Mouse (Mus musculus): ENCODE measurements at regions not wholly inside any gene's neighbourhood (a gene's known extent, or its start where the extent isn't known, plus 50 kb on each side); places are given as distances from the start of the nearest gene placed in this dataset.

GRCm38 (mm10) chr16:87028516-87029145 is 325.4 kb upstream of the N6amt1 start:
- Histone ChIP-seq H3K9ac (replicated peaks; ENCODE audit: low read length) (no peak overlapping the region), H3K36me3 (replicated peaks; ENCODE audit: control insufficient read depth, insufficient read depth, low read depth, low read length) (no peaks in the 10 kb centered on the region), H3K4me2 (ENCODE audit: low read depth, low read length) (no peak overlapping the region), H3K4me3 (ENCODE audit: low read depth, low read length) (no peak overlapping the region), H3K9me3 (replicated peaks; ENCODE audit: control insufficient read depth, low read length) (no peaks in the 10 kb centered on the region), H3K27ac (replicated peaks; ENCODE audit: low read depth, low read length) (no peak overlapping the region), H3K27me3 (ENCODE audit: control insufficient read depth, insufficient read depth, low read length) (no peaks in the 10 kb centered on the region), H3K4me1 (ENCODE audit: control insufficient read depth, insufficient read depth, low read length) (no peaks in the 10 kb centered on the region)
- no peak for ATAC-seq (replicated peaks; ENCODE audit: insufficient number of reproducible peaks, low FRiP score, low TSS enrichment, low read depth)
- 83% methylated on average over 5 of the region's 5 CpGs for WGBS
- peak; percentile 19 for DNase-seq (ENCODE audit: low spot score)

- H3K27ac ChIP-seq (replicated peaks; ENCODE audit: low read depth, low read length) = no peak overlapping the region
- H3K4me1 ChIP-seq (ENCODE audit: control insufficient read depth, insufficient read depth, low read length) = no peaks in the 10 kb centered on the region
- no peaks in the 10 kb centered on the region for H3K9me3 ChIP-seq (replicated peaks; ENCODE audit: control insufficient read depth, low read length)
- no peaks in the 10 kb centered on the region for H3K36me3 ChIP-seq (replicated peaks; ENCODE audit: control insufficient read depth, insufficient read depth, low read depth, low read length)
- ATAC-seq (replicated peaks; ENCODE audit: insufficient number of reproducible peaks, low FRiP score, low TSS enrichment, low read depth) (no peak), DNase-seq (ENCODE audit: low spot score) (no peak)
- no peak overlapping the region for H3K4me3 ChIP-seq (ENCODE audit: low read depth, low read length)
- 77% methylated on average over 1 of the region's 1 CpGs for WGBS
- no peak overlapping the region for H3K9ac ChIP-seq (replicated peaks; ENCODE audit: low read length)
- H3K4me2 ChIP-seq (ENCODE audit: low read depth, low read length) = no peak overlapping the region
- H3K27me3 ChIP-seq (ENCODE audit: control insufficient read depth, insufficient read depth, low read length) = no peaks in the 10 kb centered on the region
These were observed 326.4 kb upstream of the N6amt1 start for GRCm38 (mm10) chr16:87027621-87028020.

GRCm38 (mm10) chr16:87022041-87022440 is 331.9 kb upstream of the N6amt1 start:
- no peak overlapping the region for H3K4me3 ChIP-seq (ENCODE audit: low read depth, low read length)
- ATAC-seq (replicated peaks; ENCODE audit: insufficient number of reproducible peaks, low FRiP score, low TSS enrichment, low read depth) (no peak), DNase-seq (ENCODE audit: low spot score) (no peak)
- no peaks in the 10 kb centered on the region for H3K27me3 ChIP-seq (ENCODE audit: control insufficient read depth, insufficient read depth, low read length)
- H3K27ac ChIP-seq (replicated peaks; ENCODE audit: low read depth, low read length) = no peak overlapping the region
- no peak overlapping the region for H3K9ac ChIP-seq (replicated peaks; ENCODE audit: low read length)
- H3K4me1 ChIP-seq (ENCODE audit: control insufficient read depth, insufficient read depth, low read length) = no peaks in the 10 kb centered on the region
- H3K9me3 ChIP-seq (replicated peaks; ENCODE audit: control insufficient read depth, low read length) = no peaks in the 10 kb centered on the region
- H3K36me3 ChIP-seq (replicated peaks; ENCODE audit: control insufficient read depth, insufficient read depth, low read depth, low read length) = no peaks in the 10 kb centered on the region
- WGBS = 92% methylated on average over 4 of the region's 4 CpGs
- no peak overlapping the region for H3K4me2 ChIP-seq (ENCODE audit: low read depth, low read length)

- Histone ChIP-seq H3K4me2 (ENCODE audit: low read depth, low read length) (no peak overlapping the region), H3K9me3 (replicated peaks; ENCODE audit: control insufficient read depth, low read length) (no peaks in the 10 kb centered on the region), H3K27me3 (ENCODE audit: control insufficient read depth, insufficient read depth, low read length) (no peaks in the 10 kb centered on the region), H3K4me1 (ENCODE audit: control insufficient read depth, insufficient read depth, low read length) (no peaks in the 10 kb centered on the region), H3K9ac (replicated peaks; ENCODE audit: low read length) (no peak overlapping the region), H3K27ac (replicated peaks; ENCODE audit: low read depth, low read length) (no peak overlapping the region), H3K36me3 (replicated peaks; ENCODE audit: control insufficient read depth, insufficient read depth, low read depth, low read length) (no peaks in the 10 kb centered on the region), H3K4me3 (ENCODE audit: low read depth, low read length) (no peak overlapping the region)
- WGBS = 81% methylated on average over 7 of the region's 7 CpGs
- no peak for DNase-seq (ENCODE audit: low spot score)
- no peak for ATAC-seq (replicated peaks; ENCODE audit: insufficient number of reproducible peaks, low FRiP score, low TSS enrichment, low read depth)
These were observed 336.8 kb upstream of the N6amt1 start for GRCm38 (mm10) chr16:87017107-87017670.

GRCm38 (mm10) chr16:87001579-87001978 is 352.4 kb upstream of the N6amt1 start:
- ATAC-seq (replicated peaks; ENCODE audit: insufficient number of reproducible peaks, low FRiP score, low TSS enrichment, low read depth) (no peak), DNase-seq (ENCODE audit: low spot score) (no peak)
- H3K36me3 ChIP-seq (replicated peaks; ENCODE audit: control insufficient read depth, insufficient read depth, low read depth, low read length) = no peaks in the 10 kb centered on the region
- H3K27me3 ChIP-seq (ENCODE audit: control insufficient read depth, insufficient read depth, low read length) = no peaks in the 10 kb centered on the region
- no peak overlapping the region for H3K4me2 ChIP-seq (ENCODE audit: low read depth, low read length)
- no peaks in the 10 kb centered on the region for H3K4me1 ChIP-seq (ENCODE audit: control insufficient read depth, insufficient read depth, low read length)
- no peaks in the 10 kb centered on the region for H3K9me3 ChIP-seq (replicated peaks; ENCODE audit: control insufficient read depth, low read length)
- no peak overlapping the region for H3K27ac ChIP-seq (replicated peaks; ENCODE audit: low read depth, low read length)
- no peak overlapping the region for H3K9ac ChIP-seq (replicated peaks; ENCODE audit: low read length)
- no peak overlapping the region for H3K4me3 ChIP-seq (ENCODE audit: low read depth, low read length)
- WGBS = 72% methylated on average over 3 of the region's 3 CpGs

- Histone ChIP-seq H3K4me1 (ENCODE audit: control insufficient read depth, insufficient read depth, low read length) (no peaks in the 10 kb centered on the region), H3K36me3 (replicated peaks; ENCODE audit: control insufficient read depth, insufficient read depth, low read depth, low read length) (no peaks in the 10 kb centered on the region), H3K27me3 (ENCODE audit: control insufficient read depth, insufficient read depth, low read length) (no peaks in the 10 kb centered on the region), H3K4me3 (ENCODE audit: low read depth, low read length) (no peak overlapping the region), H3K9me3 (replicated peaks; ENCODE audit: control insufficient read depth, low read length) (no peaks in the 10 kb centered on the region), H3K27ac (replicated peaks; ENCODE audit: low read depth, low read length) (no peak overlapping the region), H3K4me2 (ENCODE audit: low read depth, low read length) (no peak overlapping the region), H3K9ac (replicated peaks; ENCODE audit: low read length) (no peak overlapping the region)
- WGBS = 58% methylated on average over 3 of the region's 3 CpGs
- ATAC-seq (replicated peaks; ENCODE audit: insufficient number of reproducible peaks, low FRiP score, low TSS enrichment, low read depth) = no peak
- no peak for DNase-seq (ENCODE audit: low spot score)
These were observed 352.9 kb upstream of the N6amt1 start for GRCm38 (mm10) chr16:87001135-87001534.

- H3K9ac ChIP-seq (replicated peaks; ENCODE audit: low read length) = no peak overlapping the region
- H3K4me3 ChIP-seq (ENCODE audit: low read depth, low read length) = no peak overlapping the region
- H3K4me1 ChIP-seq (ENCODE audit: control insufficient read depth, insufficient read depth, low read length) = no peaks in the 10 kb centered on the region
- no peak overlapping the region for H3K4me2 ChIP-seq (ENCODE audit: low read depth, low read length)
- H3K36me3 ChIP-seq (replicated peaks; ENCODE audit: control insufficient read depth, insufficient read depth, low read depth, low read length) = no peaks in the 10 kb centered on the region
- DNase-seq (ENCODE audit: low spot score) = no peak
- ATAC-seq (replicated peaks; ENCODE audit: insufficient number of reproducible peaks, low FRiP score, low TSS enrichment, low read depth) = no peak
- WGBS = 90% methylated on average over 3 of the region's 3 CpGs
- H3K27ac ChIP-seq (replicated peaks; ENCODE audit: low read depth, low read length) = no peak overlapping the region
- no peaks in the 10 kb centered on the region for H3K27me3 ChIP-seq (ENCODE audit: control insufficient read depth, insufficient read depth, low read length)
- H3K9me3 ChIP-seq (replicated peaks; ENCODE audit: control insufficient read depth, low read length) = no peaks in the 10 kb centered on the region
These were observed 382.3 kb upstream of the N6amt1 start for GRCm38 (mm10) chr16:86971691-86972090.

- no peak overlapping the region for H3K27ac ChIP-seq (replicated peaks; ENCODE audit: low read depth, low read length)
- no peaks in the 10 kb centered on the region for H3K9me3 ChIP-seq (replicated peaks; ENCODE audit: control insufficient read depth, low read length)
- no peaks in the 10 kb centered on the region for H3K27me3 ChIP-seq (ENCODE audit: control insufficient read depth, insufficient read depth, low read length)
- no peak for DNase-seq (ENCODE audit: low spot score)
- H3K36me3 ChIP-seq (replicated peaks; ENCODE audit: control insufficient read depth, insufficient read depth, low read depth, low read length) = no peaks in the 10 kb centered on the region
- no peak overlapping the region for H3K9ac ChIP-seq (replicated peaks; ENCODE audit: low read length)
- H3K4me1 ChIP-seq (ENCODE audit: control insufficient read depth, insufficient read depth, low read length) = no peaks in the 10 kb centered on the region
- WGBS = 87% methylated on average over 6 of the region's 6 CpGs
- no peak for ATAC-seq (replicated peaks; ENCODE audit: insufficient number of reproducible peaks, low FRiP score, low TSS enrichment, low read depth)
- no peak overlapping the region for H3K4me3 ChIP-seq (ENCODE audit: low read depth, low read length)
- H3K4me2 ChIP-seq (ENCODE audit: low read depth, low read length) = no peak overlapping the region
These were observed 404.3 kb upstream of the N6amt1 start for GRCm38 (mm10) chr16:86949681-86950080.
